ENCODE assay signal across 7 mouse cellular contexts in genomic region chrX:169996926-169997325, GRCm38 (mm10). TPM values are rescaled to one million over a fixed set of nuclear protein-coding genes. Genes with fewer than 3 reads are reported as not detected.
DNase-seq lines count a peak whose midpoint lies in the region; ATAC-seq and TF ChIP-seq lines count a peak whose summit lies in the region.
"Not testable (repeated sequence)": the region's sequence is repeated elsewhere in the genome, so short reads cannot be mapped to it uniquely, and the experiment has no call there.

No protein-coding gene starts in this region.

- not testable (repeated sequence) for H3K27me3 ChIP-seq in midbrain, postnatal 0 days (ENCODE audit: insufficient read depth, low read length)

- H3K4me1 ChIP-seq in midbrain, postnatal 0 days (ENCODE audit: insufficient read depth, low read length): not testable (repeated sequence)

- peak; percentile 53 for ATAC-seq in midbrain, postnatal 0 days (ENCODE audit: low FRiP score)

- WGBS in midbrain, postnatal 0 days: 52% methylated on average over 45 of the region's 46 CpGs

- intact Hi-C loops in left cerebral cortex, postnatal 25 days (cut with DNase I): not testable (repeated sequence)

- peaks cover 16% of the 10 kb centered on the region; the same call in 1 of the 2 replicates for H3K9me3 ChIP-seq in midbrain, postnatal 0 days (ENCODE audit: low read length)

- peak overlapping the region; percentile 61; the same call in 1 of the 2 replicates for H3K9ac ChIP-seq in midbrain, postnatal 0 days (replicated peaks; ENCODE audit: low read length, poor library complexity, severe bottlenecking)

- peak overlapping the region; percentile 73 for H3K4me2 ChIP-seq in midbrain, postnatal 0 days (ENCODE audit: low read depth, low read length, poor library complexity, severe bottlenecking)

- H3K36me3 ChIP-seq in midbrain, postnatal 0 days (ENCODE audit: insufficient read depth, low read length): not testable (repeated sequence)

- peak; percentile 86 for DNase-seq in R1 (ENCODE audit: low read depth, low spot score)
- peak; percentile 91 to 93 for DNase-seq in cerebellum, postnatal 10 days
- peak; percentile 77 for DNase-seq in gastrocnemius, postnatal 25 days
- DNase-seq in kidney, adult 18-20 months: peak; percentile 83
- DNase-seq in left cerebral cortex, postnatal 25 days (ENCODE audit: low spot score in 2 of 2): peak; percentile 93 to 95
- DNase-seq in midbrain, postnatal 0 days (ENCODE audit: low spot score): not testable (repeated sequence)
- peak; percentile 76 to 92 for DNase-seq in spleen, adult 18-20 months

- H3K4me3 ChIP-seq in midbrain, postnatal 0 days (ENCODE audit: low read depth, low read length): peak overlapping the region; percentile 44

- TF ChIP-seq CTCF in midbrain, postnatal 0 days (IDR thresholded peaks at IDR 0.05): not testable (repeated sequence)

- peak overlapping the region; percentile 76; the same call in 1 of the 2 replicates for H3K27ac ChIP-seq in midbrain, postnatal 0 days (ENCODE audit: low read depth, low read length)

RNA-seq across cellular contexts. Expression of gene Gm21887, which starts 12.5 kb away (rescaled TPM):
- total RNA-seq in gastrocnemius, postnatal 25 days (2021): 10 to 100 TPM; 31.6 to 43.1 TPM
- 100 to 1,000 TPM; 175 to 177 TPM for total RNA-seq in left cerebral cortex, postnatal 25 days (2021)
- total RNA-seq in midbrain, postnatal 0 days (2014; rRNA removed): 34.6 and 51.3 TPM in 2 replicates
- polyA plus RNA-seq in midbrain, postnatal 0 days (2015; fragmentation: Nextera tagmentation; extraction: Ambion mirVana): 193 and 201 TPM in 2 replicates
